Mouse (Mus musculus) gastrocnemius, adult 8-10 months (tissue): ENCODE measurements at regions not wholly inside any gene's neighbourhood (a gene's known extent, or its start where the extent isn't known, plus 50 kb on each side); places are given as distances from the start of the nearest gene placed in this dataset.

Experiments used
- DNase-seq, 2 experiments: peaks; one replicate each; pipeline ENCODE4 v3.0.0; 2022; ENCODE audit warnings: low spot score in 2 of 2

- DNase-seq: no peak
These were observed 149.8 kb downstream of the Adamts15 start for GRCm38 (mm10) chr9:30772456-30772855.

GRCm38 (mm10) chr9:30770436-30771173 is 151.6 kb downstream of the Adamts15 start:
- no peak for DNase-seq

- DNase-seq: no peak
These were observed 152.9 kb downstream of the Adamts15 start for GRCm38 (mm10) chr9:30769435-30769729.

GRCm38 (mm10) chr9:30768665-30769434 is 153.4 kb downstream of the Adamts15 start:
- no peak for DNase-seq

- no peak for DNase-seq
These were observed 155.6 kb downstream of the Adamts15 start for GRCm38 (mm10) chr9:30766701-30767100.

GRCm38 (mm10) chr9:30766171-30766570 is 156.1 kb downstream of the Adamts15 start:
- DNase-seq: no peak

- no peak for DNase-seq
These were observed 157.2 kb downstream of the Adamts15 start for GRCm38 (mm10) chr9:30765017-30765569.

GRCm38 (mm10) chr9:30762913-30763312 is 159.3 kb downstream of the Adamts15 start:
- DNase-seq: no peak

- no peak for DNase-seq
These were observed 164.1 kb downstream of the Adamts15 start for GRCm38 (mm10) chr9:30758121-30758520.

- DNase-seq: no peak
These were observed 164.8 kb downstream of the Adamts15 start for GRCm38 (mm10) chr9:30757406-30757805.

- no peak for DNase-seq
These were observed 165.5 kb downstream of the Adamts15 start for GRCm38 (mm10) chr9:30756796-30757195.

GRCm38 (mm10) chr9:30755586-30755985 is 166.7 kb downstream of the Adamts15 start:
- DNase-seq: no peak

GRCm38 (mm10) chr9:30754826-30755225 is 167.4 kb downstream of the Adamts15 start:
- no peak for DNase-seq

- DNase-seq: no peak
These were observed 178.8 kb downstream of the Adamts15 start for GRCm38 (mm10) chr9:30743471-30743870.

GRCm38 (mm10) chr9:30742471-30743098 is 179.7 kb downstream of the Adamts15 start:
- DNase-seq: no peak

- no peak for DNase-seq
These were observed 190.6 kb downstream of the Adamts15 start for GRCm38 (mm10) chr9:30731687-30732086.

- DNase-seq: no peak
These were observed 198.7 kb downstream of the Adamts15 start for GRCm38 (mm10) chr9:30723364-30724070.

- DNase-seq: no peak
These were observed 200.4 kb downstream of the Adamts15 start for GRCm38 (mm10) chr9:30721861-30722260.

GRCm38 (mm10) chr9:30716421-30717170 is 205.7 kb downstream of the Adamts15 start:
- no peak for DNase-seq

GRCm38 (mm10) chr9:30710131-30710530 is 212.1 kb downstream of the Adamts15 start:
- no peak for DNase-seq

- DNase-seq: no peak
These were observed 222.4 kb downstream of the Adamts15 start for GRCm38 (mm10) chr9:30699848-30700247.
